Mouse (Mus musculus) gastrocnemius, postnatal 36 days (tissue): Measurements from ENCODE around the gene Cd276. TPM values are rescaled to one million over a fixed set of nuclear protein-coding genes. Genes with fewer than 3 reads are reported as not detected.

Experiments
- DNase-seq, 2 experiments: peaks; one replicate each; pipeline ENCODE4 v3.0.0; 2022
- intact Hi-C: fragments of 180-260 bp; cut with DNase I; formaldehyde crosslinking; loops from one replicate; pipeline ENCODE4 v1.15.1; 2025
- total RNA-seq, 2 experiments: library from RNA; stranded (reverse); gene quantifications; 2 replicates each; pipeline ENCODE4 v1.2.3; 2021

Cd276 gene
- total RNA-seq, 2 experiments from 2014 or later, result 8.8 to 9.9 TPM

DNA sequence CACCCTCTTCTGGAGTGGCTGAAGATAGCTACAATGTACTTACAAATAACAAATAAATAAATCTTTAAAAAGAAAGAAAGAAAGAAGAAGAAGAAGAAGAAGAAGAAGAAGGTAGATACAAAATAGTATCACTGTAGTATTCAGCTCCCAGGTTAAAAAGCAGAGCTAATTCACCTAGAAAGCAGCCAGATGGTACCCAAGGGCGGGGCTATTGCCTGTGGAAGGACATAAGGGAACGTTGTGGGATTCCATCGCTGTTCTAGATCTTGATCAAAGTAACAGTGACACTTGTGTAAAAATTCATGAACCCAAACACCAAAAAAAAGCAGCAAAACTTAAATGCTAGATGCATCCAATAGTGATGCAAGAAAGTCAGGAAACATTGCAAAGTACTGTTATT is 35.3 kb downstream of the Cd276 start:
- DNase-seq, result no peak
- intact Hi-C loops, result no loop called here

DNA sequence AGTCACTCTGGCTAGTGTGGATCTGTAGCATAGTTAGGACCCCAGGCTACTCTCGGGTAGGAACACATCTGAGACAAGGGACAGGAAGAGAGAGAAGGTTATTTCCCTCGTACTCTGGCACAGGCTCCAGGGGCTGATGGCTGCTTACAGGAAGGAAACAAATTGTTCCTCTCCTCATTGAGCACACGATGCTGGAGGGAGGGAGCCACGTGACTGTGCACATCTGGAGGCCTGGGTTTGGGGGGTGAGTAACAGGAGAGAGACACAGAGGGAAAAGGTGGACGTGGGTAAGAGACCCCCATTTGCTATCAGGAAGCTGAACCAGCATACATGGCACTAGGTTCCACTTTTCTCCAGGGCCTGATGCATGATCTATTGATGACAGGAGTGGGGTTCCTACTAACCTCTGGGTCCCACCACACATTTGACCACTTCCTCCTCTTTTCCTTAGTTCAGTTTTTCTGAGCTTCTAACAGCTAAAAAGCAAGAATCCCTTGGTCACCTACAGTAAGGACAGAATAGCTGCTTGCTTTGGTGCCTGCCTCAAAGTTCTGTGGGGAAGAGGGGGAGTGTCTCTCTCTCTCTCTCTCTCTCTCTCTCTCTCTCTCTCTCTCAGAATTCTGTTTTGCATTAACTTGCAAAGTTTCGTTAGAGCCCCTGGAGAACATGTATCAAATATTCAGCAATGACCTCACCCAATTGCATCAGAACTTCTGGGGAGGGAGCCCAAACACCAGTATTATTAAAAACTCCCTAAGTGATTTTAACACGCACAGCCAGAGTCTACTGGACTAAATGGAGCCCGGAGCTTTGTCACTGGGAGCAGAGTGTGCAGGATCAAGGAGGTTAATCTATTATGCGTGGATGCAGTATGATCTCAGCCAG is 37.1 kb downstream of the Cd276 start:
- intact Hi-C loops, result no loop called here

DNA sequence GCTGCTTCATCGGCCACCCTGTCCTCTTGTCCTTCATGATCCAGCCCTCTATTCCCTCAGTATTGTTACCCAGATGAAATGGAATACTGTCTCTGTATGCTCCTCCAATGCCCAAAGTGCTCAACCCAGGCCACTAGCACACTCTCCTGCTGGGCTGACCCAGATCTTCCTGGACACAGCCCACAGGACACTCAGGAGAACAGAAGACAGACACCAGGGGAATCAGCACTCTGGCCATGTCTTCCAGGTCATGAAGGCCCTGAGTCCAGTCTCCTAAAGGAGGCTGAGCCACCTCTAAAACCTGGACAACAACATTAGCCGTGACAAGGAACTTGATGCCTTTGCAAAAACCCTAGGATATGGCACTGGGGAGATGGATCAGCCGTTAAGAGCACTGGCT is 38.8 kb downstream of the Cd276 start:
- intact Hi-C loops, result no loop called here
- no peak for DNase-seq

More for the DNA sequence above, 37.1 kb downstream of the Cd276 start:
- DNase-seq, result no peak

DNA sequence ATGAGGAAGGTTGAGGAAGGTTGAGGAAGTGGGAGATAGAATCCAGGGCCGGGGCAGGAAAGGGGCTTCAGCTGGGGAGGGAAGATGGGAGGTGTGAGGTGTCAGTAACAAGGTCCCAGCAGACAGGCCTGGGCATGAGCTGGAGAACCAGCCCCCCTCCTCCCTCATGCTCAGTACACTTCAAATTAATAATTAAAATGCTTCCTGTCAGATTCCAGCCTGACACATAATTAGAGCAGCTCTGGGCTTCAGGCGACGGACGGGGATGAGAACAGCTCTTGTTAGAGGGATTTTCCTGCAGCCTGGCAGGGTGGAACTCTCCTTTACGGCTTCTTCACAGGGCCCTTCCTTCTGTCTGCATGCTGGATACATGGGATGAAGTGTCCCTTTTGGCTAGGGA is 41.5 kb downstream of the Cd276 start:
- intact Hi-C loops, result no loop called here

DNA sequence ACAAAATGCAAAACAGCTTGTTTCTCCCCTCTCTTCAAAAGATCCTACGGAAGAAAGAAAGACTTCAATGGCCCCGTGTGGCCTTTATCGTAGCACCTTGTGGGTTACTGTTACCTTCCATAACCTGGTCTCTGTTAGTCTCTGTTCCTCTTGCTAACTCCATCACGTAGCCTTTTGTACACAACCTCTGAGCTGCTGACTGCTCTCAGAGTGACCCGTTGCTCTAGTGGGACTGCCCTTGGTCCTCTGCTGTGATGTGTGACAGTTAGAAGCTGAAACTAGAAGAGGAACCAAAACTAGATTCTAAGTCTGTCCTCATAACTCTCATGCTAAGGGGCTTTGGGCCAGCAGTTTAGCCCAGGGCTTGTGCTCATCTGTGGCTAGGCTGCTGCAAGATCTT is 44.8 kb downstream of the Cd276 start:
- intact Hi-C loops, result no loop called here
- DNase-seq, result no peak

More for the DNA sequence above, 41.5 kb downstream of the Cd276 start:
- no peak for DNase-seq

DNA sequence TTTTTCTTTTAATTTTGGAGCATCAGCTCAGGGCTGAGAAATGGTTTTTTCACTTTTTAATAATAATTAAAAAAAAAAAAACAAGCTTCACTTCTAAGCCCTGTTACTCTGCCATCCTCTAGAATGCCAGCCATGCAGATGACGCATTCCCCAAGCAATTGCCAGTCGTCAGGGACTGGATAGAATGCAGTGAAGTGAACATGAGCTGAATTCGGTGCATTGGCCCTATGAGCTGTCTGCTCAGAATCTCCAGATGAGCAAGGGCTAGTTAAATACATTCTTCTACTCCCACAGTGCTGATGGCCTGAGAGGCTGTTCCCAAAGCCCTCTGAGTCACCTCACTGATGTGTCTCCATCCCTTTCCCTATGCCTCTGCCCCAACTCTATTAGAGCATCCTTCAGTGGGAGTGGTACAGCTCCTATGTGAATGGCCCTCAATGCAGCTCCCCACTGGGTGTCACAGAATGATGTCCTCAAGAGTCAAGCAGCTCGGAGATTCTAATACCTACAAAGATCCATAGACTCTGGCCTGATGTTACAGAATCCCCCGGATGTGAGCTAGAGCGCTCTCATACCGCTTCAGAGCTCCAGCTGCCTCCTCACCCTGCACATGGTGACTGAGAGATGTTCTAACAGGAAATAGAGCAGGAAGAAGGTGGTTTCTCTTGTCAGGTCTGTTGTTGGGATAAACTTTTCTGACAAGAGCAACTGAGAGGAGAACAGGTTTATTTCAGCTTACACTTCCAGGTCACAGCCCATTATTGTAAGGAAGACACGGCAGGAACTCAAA is 47.8 kb downstream of the Cd276 start:
- intact Hi-C loops, result no loop called here
- no peak for DNase-seq

DNA sequence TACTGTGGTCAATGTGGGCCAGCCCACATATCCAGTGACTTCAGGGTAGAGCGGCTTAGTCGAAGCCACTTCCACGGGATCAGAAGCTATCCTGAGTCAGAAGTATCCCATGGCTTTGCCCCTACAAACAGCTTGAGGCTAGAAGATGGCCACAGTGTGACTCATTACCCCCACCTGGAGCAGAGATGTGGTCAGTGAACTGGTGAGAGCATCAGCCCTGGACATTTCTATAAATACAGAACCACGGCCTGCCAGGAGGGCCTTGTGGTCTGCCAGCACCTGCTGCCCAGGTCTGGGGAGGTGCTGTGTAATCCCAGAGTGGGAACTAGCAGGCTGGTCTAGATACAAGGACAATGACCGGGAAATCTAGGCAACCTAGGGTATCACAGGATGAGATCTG is 54.3 kb downstream of the Cd276 start:
- intact Hi-C loops, result no loop called here
- DNase-seq, result no peak

DNA sequence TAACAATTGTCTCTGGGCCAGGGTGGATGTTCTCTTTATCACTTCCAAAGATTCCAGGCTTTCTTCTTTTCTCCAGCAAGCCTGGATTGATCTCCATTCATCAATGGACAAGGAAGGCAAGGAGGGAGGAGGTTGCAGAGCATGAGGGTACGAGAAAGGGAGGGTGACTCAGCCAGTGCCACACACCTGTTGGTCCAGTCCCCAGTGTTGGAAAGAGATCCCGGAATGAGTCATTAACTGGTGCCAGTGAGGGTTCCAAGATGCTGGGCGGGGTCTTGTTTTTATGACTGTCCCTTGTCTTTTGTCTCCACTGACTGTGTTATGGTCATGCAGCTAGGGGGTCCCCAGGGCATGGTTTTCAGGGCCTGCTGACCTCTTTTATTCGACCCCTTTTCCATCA is 57.3 kb downstream of the Cd276 start:
- intact Hi-C loops, result no loop called here
- no peak for DNase-seq

DNA sequence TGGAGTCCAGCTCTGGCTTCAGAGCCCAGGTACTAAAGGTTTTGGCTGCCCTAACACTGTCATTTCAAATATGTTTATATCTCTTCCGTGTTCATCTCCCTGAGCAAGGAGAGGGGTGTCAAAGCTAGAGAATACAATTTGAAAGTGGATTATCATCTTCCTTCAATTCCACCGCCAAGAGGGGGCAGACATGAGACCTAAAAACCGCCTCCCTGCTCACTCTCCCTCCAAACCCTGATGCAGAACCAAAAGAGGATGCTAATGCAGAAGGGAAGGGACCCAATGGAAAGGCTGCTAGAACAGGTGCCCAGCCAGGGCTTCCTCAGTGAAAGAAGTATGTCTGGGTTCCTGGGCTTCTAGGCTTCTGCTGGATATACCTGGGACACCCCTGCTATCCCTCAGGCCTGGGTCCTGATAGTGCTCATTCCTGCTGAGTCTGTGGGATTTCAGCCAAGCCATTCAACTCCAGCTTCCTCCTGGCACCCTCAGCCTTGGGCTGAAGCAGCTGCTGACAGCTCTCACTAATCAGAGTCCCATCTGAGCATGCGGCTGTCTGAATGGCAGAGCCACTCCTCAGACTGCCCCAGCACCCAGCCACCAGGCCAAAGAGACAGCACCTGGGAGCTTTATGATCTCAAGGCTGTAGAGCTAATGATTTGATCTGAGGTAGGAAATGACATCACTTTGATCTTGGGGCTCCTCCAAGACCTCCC is 58.6 kb downstream of the Cd276 start:
- DNase-seq, result no peak
- intact Hi-C loops, result no loop called here

DNA sequence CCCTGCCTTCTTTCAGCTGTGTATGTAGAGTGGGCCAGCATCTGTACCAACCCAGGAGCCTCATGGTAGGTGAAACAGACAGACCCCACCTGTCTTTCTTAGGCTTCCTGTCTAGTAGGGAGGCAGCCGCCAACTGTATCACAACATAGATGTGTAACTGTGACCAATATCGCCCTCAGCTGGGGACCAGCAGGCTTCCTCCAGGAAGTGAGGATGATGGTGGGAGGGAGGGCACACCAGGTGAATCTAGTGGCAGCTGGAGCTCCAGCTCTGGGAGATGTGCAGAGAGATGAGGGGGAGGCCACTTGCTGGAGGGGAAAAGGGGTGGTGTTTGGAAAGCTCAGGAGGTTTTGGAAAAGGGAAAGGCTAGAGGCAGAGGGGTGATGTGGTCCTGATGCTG is 60.2 kb downstream of the Cd276 start:
- no peak for DNase-seq
- intact Hi-C loops, result no loop called here

DNA sequence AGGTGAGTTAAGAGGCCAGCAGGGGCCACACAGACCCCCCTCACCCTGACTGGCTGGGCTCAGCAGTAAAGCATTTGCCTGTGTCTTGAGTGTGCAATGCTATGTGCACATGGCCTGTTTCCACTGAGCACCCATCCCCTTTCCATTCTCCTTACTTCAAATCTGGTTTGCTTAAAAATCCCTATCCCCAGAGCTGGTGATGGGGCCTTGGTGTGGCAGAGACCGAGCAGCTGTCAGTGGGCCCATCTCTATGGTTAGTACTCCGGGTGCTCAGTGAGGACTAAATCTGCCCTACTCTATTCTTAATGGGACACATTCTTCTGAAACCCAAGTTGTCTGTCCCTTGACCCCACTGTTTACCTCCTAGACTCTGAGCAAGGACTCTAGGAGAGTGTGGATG is 64.8 kb downstream of the Cd276 start:
- intact Hi-C loops, result no loop called here
- DNase-seq, result no peak

DNA sequence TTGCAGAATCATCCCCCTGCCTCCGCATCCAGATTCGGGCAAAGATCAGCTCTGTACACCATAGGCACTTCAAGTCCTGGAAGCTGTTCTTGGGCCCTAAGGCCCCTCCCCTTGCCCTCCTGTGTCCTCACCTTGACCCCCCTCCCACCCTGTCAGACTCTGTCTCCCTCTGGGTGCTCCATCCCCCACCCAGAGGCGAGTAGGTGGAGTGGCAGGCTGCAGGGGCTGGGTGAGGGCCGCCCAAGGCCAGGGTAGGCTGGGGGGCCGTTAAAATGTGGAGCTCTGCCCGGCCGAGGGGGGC is 65.4 kb downstream of the Cd276 start:
- no peak for DNase-seq
- intact Hi-C loops, result no loop called here

DNA sequence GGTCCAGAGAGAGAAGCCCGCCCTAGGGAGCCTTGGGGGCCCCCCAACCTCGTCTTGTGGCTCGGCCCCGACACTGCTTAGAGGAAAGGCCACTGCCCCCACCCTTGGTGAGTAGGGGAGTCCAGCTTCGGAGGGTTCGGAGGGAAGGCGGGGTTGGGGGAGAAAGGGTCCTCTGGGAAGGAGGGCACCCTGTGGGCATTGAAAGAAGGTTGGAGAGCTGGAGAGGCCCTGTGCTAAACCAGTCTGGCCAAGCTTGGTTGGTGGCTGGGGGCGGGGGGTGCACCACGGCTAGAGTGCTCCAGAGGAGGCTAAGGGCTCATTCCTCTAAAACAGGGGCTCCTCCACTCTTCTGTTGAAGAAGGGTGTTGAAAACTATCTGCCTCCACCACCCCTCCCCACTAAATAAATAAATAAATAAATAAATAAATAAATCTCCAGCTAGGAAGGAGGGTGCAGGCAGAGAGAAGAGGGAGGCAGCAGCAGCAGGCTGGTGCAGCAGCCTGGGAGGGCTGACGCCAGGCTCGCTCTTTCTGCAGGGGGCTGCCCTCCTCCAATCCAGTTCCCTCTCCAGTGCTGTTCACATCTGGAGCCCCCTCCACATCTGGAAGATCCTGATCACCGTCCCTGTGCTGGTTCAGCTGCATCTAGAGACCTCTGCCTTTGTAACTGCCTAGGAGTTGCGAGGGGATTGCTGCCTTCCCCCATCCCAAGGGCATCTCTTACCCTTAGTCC is 65.9 kb downstream of the Cd276 start:
- DNase-seq, result no peak
- intact Hi-C loops, result no loop called here

DNA sequence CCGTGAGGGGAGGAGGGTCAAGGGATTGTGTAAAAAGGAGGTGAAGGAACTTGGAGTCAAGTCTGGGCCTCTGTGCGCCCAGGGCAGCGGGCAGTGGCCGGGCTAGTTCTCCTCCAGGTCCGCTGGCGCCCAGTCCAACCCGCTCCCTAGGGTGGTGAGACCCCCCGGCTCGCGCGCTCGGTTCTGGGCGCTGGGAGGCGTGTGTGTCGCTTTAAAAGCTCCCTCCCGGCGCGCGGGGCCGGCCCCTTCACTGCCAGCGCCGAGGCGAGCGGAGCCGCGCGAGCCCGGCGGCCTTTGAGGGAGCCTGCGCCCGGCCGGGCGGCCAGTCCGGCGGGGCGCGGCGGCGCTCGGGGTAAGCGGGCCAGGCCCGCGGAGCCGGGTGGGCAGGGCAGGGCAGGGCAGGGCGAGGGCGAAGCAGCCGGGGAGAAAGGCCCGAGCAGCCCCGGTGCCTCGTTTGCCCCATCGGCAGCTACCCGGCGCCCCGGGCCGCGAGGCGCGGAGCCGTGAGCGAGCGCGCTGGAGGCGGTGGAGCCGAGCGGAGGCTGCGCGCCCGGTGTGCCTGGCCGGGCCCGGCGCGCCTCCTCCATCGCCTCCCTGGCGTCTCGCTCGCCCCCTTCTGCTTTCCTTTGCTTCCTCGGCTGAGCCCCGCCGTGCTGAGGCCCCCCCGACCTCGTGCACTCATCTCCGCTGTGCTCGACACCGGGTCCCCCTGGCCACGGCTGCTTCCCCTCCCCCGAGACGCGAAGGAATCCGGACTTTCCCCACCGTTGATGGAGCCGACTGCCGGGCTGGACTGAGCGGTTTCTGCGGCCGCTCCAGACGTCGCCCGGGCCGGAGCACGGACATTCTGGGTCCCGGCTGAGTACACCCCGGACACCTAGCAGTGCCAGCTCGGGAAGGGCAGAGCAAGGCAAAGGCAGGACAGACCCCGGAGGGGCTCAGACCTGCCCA is 67.1 kb downstream of the Cd276 start, which contains the start of gene Insyn1:
Gene Insyn1 (plus strand): TSS at position 753 of the 951 bp plus-strand sequence.
- intact Hi-C loops, result no loop called here
- DNase-seq, result peak; percentile 44 to 51

DNA sequence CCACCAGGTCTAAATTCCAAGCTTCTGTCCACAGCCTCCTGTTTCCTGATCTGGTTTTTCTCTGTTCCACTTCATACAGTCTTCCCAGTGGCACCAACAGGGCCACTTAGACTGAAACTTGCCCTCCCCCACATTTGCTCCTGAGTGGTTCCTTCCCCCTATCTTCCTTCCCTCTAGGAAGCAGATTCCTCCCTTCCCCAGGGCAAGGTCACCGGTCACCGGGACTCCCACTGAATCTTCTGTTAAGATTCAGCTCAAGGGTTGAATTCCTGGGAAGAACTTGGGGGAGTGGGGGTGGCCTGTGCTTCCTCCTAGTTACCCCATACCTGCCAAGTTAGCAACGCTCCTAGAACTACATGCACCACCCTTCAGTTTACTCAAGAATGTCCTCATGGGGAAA is 68.2 kb downstream of the Cd276 start:
- DNase-seq, result no peak
- intact Hi-C loops, result no loop called here
